Mouse (Mus musculus): ENCODE data around the gene Bicdl1.

DNA sequence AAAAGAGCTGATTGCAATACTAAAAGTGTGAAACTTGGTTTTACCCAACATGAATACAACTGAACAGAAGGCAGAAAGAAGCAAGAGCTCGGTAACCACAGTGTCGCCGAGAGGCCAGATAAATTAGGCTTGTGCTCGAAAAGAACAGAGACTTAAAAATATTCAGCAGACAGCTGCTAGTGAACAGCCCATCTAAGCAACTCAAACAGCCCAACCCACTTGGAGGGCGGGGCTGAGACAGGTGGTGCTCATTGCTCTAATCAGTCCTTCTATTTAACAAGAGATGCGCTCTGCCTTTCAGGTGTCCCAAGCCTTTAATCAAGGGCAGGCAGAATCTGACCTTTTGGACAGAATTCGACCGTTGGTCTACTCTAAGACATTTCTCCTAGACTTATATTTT lies 4.8 kb downstream of the Bicdl1 start:
- no peak for TF ChIP-seq CTCF (IDR thresholded peaks at IDR 0.05; ENCODE audit: control insufficient read depth, insufficient read depth, insufficient read length)
- TF ChIP-seq FOSL1 (IDR thresholded peaks at IDR 0.05; ENCODE audit: insufficient read depth, low read length, poor library complexity, severe bottlenecking): no peak
- no peak for TF ChIP-seq USF1 (IDR thresholded peaks at IDR 0.05; ENCODE audit: low read depth)
